Mouse (Mus musculus) gastrocnemius, adult 2 months (tissue): Measurements from ENCODE around the gene Atp6v0e2. TPM values are rescaled to one million over a fixed set of nuclear protein-coding genes. Genes with fewer than 3 reads are reported as not detected.
"Not testable (repeated sequence)": the region's sequence is repeated elsewhere in the genome, so short reads cannot be mapped to it uniquely, and the experiment has no call there.

ENCODE experiments used
- DNase-seq: peaks from one replicate; pipeline ENCODE4 v3.0.0; 2022
- H3K27ac ChIP-seq: fragments of 200-600 bp; 2 replicates; pipeline ENCODE4 v1.8.1; 2022; ENCODE audit warnings: mild to moderate bottlenecking
- H3K4me3 ChIP-seq: fragments of 200-600 bp; 2 replicates; pipeline ENCODE4 v1.8.1; 2022; ENCODE audit warnings: mild to moderate bottlenecking, moderate library complexity
- CTCF ChIP-seq: fragments of 200-600 bp; IDR thresholded peaks from 2 replicates; pipeline ENCODE4 v1.8.1; 2022; ENCODE audit warnings: antibody characterized with exemption, mild to moderate bottlenecking, moderate library complexity
- intact Hi-C: fragments of 180-260 bp; cut with DNase I; formaldehyde crosslinking; loops from one replicate; pipeline ENCODE4 v1.15.1; 2025
- long read RNA-seq, 2 experiments: library from polyadenylated mRNA; stranded (forward); transcript quantifications; one replicate each; pipeline ENCODE4 v2.0.0; 2021
- total RNA-seq, 2 experiments: library from RNA; stranded (reverse); gene quantifications; 2 replicates each; pipeline ENCODE4 v1.2.3; 2021

The Atp6v0e2 gene
- total RNA-seq, result 10 to 100 TPM; 48.3 to 53.7 TPM
- long read RNA-seq, experiment 1, transcript Atp6v0e2-201 (4 exons, 1,789 nt), result major isoform, 67 of 72 reads
- long read RNA-seq, experiment 1, partial matches to known transcripts, result 4 of 72 reads
- long read RNA-seq, experiment 1, other reads (novel, unspliced or antisense), result 0 of 72 reads
- long read RNA-seq, experiment 2, transcript Atp6v0e2-201 (4 exons, 1,789 nt), result major isoform, 82 of 88 reads
- long read RNA-seq, experiment 2, partial matches to known transcripts, result 4 of 88 reads
- long read RNA-seq, experiment 2, other reads (novel, unspliced or antisense), result 1 of 88 reads

DNA sequence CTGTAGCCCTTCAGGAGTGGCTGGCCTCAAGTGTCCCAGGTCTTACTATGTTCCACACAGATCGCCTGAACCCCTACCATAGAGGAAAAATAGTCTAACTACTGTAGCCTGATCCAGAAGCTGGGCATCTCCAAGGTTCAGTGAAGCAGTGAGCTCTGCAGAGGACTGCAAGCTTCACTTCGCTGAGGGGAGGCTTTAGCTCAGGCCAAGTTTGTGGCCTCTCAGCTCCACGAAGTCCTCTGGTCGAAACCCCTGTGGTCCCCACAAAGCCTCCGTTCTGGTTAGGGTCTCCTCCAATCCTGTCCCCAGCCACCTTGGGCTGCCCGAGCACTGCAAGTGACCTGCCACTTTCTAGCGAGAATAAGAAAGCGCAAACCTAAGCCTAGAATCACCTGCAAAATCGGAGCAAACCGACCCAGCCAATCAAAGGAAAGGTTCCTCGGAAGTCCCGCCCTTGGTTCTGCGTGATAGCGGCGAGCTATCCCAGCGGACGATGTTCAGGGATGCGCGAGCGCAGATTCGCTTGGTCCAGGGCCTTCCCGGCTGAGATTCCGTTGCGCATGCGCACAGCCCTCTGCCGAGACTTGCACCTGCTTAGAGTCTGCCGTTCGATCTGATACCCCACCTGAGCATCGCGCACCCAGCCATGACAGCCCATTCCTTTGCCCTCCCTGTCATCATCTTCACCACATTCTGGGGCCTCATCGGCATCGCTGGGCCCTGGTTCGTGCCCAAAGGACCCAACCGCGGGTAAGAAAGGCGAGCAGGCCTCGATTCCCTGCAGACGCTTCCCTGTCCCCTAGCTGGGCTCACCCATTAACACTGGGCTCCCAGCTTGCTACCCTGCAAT is at the start of gene Atp6v0e2:
Gene Atp6v0e2 (plus strand): TSS at position 511 of the 850 bp plus-strand sequence.
- Histone ChIP-seq H3K27ac (peak within 1 kb of the TSS; percentile 93), H3K4me3 (peak within 1 kb of the TSS; percentile 85)
- DNase-seq, result peak; percentile 94
- 0 out of 2 replicates have a peak, but pooled peaks have one; percentile 6 for TF ChIP-seq CTCF
- intact Hi-C loops, result no loop called here

GRCm38 (mm10) chr6:48487747-48488725 is 49.4 kb upstream of the Atp6v0e2 start:
- TF ChIP-seq CTCF, result peak; percentile 42
- H3K4me3 ChIP-seq, result peak overlapping the region; percentile 53

GRCm38 (mm10) chr6:48489741-48490140 is 47.7 kb upstream of the Atp6v0e2 start:
- intact Hi-C loops, result loop anchor here (5.0 kb wide), 1 partner anchor 92 kb away; the partner anchor contains the start of gene Krba1
- Histone ChIP-seq H3K27ac (no peak overlapping the region), H3K4me3 (no peak overlapping the region)
- DNase-seq, result peak; percentile 44
- no peak for TF ChIP-seq CTCF

More at GRCm38 (mm10) chr6:48487747-48488725, 49.4 kb upstream of the Atp6v0e2 start:
- intact Hi-C loops, result loop anchor here (5.0 kb wide), 1 partner anchor 91 kb away; the partner anchor contains the start of gene Krba1
- DNase-seq, result peak; percentile 86
- H3K27ac ChIP-seq, result peak overlapping the region; percentile 77

- Histone ChIP-seq H3K4me3 (no peak overlapping the region), H3K27ac (no peak overlapping the region)
- TF ChIP-seq CTCF, result no peak
- DNase-seq, result no peak
- intact Hi-C loops, result no loop called here
Measured at GRCm38 (mm10) chr6:48491361-48491760, 46.1 kb upstream of the Atp6v0e2 start.

GRCm38 (mm10) chr6:48493136-48493730 is 44.2 kb upstream of the Atp6v0e2 start:
- no peak for DNase-seq
- no peak for TF ChIP-seq CTCF
- no peak overlapping the region for H3K4me3 ChIP-seq
- H3K27ac ChIP-seq, result no peak overlapping the region
- intact Hi-C loops, result no loop called here

- TF ChIP-seq CTCF, result no peak
- no peak overlapping the region for H3K4me3 ChIP-seq
- intact Hi-C loops, result no loop called here
Measured at GRCm38 (mm10) chr6:48497521-48497920, 39.9 kb upstream of the Atp6v0e2 start.

DNA sequence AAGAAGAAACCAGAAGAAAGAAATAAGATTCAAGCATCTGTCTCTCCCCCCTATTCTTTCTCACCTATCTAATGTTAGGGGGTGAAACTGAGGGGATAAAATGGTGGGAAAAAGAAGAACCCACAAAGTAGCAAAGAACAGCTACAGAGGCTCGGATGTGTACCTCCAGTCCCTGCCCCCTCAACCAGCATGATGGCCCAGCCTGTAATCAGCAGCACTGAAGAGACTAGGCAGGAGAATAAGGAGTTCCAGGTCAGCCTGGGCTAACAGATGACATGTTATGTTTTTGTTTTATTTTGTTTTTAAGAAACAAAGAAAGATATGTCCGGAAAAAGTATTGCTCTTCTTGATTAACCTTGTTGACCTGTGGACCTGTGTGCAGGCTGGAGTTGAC is 33.6 kb upstream of the Atp6v0e2 start:
- H3K4me3 ChIP-seq, result peak overlapping the region; percentile 78
- intact Hi-C loops, result loop anchor here (2.0 kb wide), 1 partner anchor 59 kb away; the partner anchor contains the start of gene Zfp467

More at GRCm38 (mm10) chr6:48497521-48497920, 39.9 kb upstream of the Atp6v0e2 start:
- DNase-seq, result peak; percentile 6
- no peak overlapping the region for H3K27ac ChIP-seq

GRCm38 (mm10) chr6:48504241-48504854 is 33.1 kb upstream of the Atp6v0e2 start:
- peak overlapping the region; percentile 88 for H3K27ac ChIP-seq
- TF ChIP-seq CTCF, result peak; percentile 36; the same call in 1 of the 2 replicates
- H3K4me3 ChIP-seq, result peak overlapping the region; percentile 78
- intact Hi-C loops, result loop anchor here (2.0 kb wide), 1 partner anchor 60 kb away; the partner anchor contains the start of gene Zfp467
- DNase-seq, result peak; percentile 87

More for the DNA sequence above, 33.6 kb upstream of the Atp6v0e2 start:
- TF ChIP-seq CTCF, result no peak
- DNase-seq, result no peak
- peak overlapping the region; percentile 88; the same call in 1 of the 2 replicates for H3K27ac ChIP-seq

DNA sequence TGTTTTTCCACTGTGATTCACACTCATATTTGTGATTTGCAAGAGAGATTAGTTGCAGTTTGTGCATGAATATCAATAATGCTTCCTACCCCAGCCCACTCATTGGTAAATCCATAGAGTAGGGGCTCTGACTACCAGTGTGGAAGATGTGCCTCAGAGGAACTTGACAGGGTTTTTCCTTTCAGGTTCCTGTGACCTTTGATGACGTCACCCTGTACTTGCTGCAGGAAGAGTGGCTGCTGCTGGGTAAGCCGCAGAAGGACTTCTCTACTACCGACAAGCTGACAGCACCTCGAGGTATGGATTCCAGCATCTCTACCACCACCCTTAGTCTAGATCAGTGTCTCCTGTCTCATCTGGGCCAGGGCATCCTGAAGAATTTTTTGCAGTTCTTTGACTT is 29.3 kb upstream of the Atp6v0e2 start:
- TF ChIP-seq CTCF, result no peak
- intact Hi-C loops, result loop anchor here (5.0 kb wide), 1 partner anchor 331 kb away; no protein-coding TSS in a partner anchor
- Histone ChIP-seq H3K4me3 (no peak overlapping the region), H3K27ac (no peak overlapping the region)
- no peak for DNase-seq

DNA sequence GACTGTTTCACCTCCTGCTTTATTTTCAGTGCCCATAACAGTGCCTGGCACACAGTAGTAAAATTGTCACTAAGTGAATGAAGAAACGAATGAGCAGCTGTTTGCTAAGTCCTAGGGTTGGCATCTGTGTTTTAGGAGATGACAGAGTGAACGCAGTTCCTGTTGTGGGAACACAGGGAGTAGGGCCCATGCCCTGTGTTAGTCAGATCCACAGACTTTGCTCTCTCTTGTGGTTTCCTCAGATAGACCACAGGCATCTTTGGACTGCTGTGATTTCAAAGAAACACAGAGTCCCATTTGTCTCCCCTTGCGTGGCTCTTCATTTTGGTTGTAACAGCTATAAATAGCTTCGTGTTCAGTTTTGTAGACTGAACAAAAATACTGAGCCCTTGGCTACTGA is 27.0 kb upstream of the Atp6v0e2 start:
- Histone ChIP-seq H3K27ac (no peak overlapping the region), H3K4me3 (no peak overlapping the region)
- no peak for TF ChIP-seq CTCF
- intact Hi-C loops, result no loop called here
- DNase-seq, result no peak

- Histone ChIP-seq H3K4me3 (no peak overlapping the region), H3K27ac (no peak overlapping the region)
- no peak for DNase-seq
- intact Hi-C loops, result no loop called here
- no peak for TF ChIP-seq CTCF
Measured at GRCm38 (mm10) chr6:48511861-48512260, 25.6 kb upstream of the Atp6v0e2 start.

DNA sequence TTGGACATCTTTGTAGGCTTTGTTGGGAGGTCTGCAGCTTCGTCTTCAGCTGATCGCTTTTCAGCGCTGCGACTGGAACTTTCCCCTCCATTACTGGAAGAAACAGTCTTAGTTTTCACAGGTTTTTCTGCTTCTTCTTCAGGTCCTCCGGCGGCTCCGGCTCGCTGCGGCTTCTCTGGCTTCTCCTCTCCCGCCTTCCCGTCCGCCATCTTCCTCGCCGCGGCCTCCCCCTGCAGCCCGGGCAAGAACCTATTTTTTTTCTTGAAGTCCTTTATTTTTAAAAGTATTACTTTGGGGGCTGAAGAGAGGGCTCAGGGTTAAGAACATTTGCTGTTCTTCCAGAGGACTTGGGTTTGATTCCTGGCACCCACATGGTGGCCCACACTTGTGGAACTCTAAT is 12.5 kb upstream of the Atp6v0e2 start:
- DNase-seq, H3K4me3 ChIP-seq, intact Hi-C loops, H3K27ac ChIP-seq: not testable (repeated sequence)
